Mouse (Mus musculus) liver, embryonic 15.5 days (tissue): ENCODE measurements around the gene Chuk. TPM values are rescaled to one million over a fixed set of nuclear protein-coding genes. Genes with fewer than 3 reads are reported as not detected.
"Not testable (repeated sequence)": the region's sequence is repeated elsewhere in the genome, so short reads cannot be mapped to it uniquely, and the experiment has no call there.

ENCODE experiments used
- ATAC-seq: fragments of 200-750 bp; cut with Nextera tagmentation; 2 replicates; pipeline ENCODE4 v1.8.0; 2017; ENCODE audit warnings: moderate number of reproducible peaks, mild to moderate bottlenecking, moderate library complexity; ENCODE audit not compliant: insufficient read depth
- H3K27ac ChIP-seq: fragments of 300-500 bp; sonication (generic); replicated peaks from 2 replicates; pipeline ENCODE4 v1.5.1; 2015; ENCODE audit warnings: mild to moderate bottlenecking, inconsistent platforms
- H3K27me3 ChIP-seq: fragments of 300-500 bp; sonication (generic); 2 replicates; pipeline ENCODE4 v1.6.1; 2015; ENCODE audit warnings: mild to moderate bottlenecking, inconsistent platforms
- H3K36me3 ChIP-seq: fragments of 300-500 bp; sonication (generic); replicated peaks from 2 replicates; pipeline ENCODE4 v1.6.1; 2015; ENCODE audit warnings: moderate library complexity, mild to moderate bottlenecking, inconsistent platforms
- H3K4me1 ChIP-seq: fragments of 300-500 bp; sonication (generic); replicated peaks from 2 replicates; pipeline ENCODE4 v1.6.1; 2015; ENCODE audit warnings: inconsistent platforms
- H3K4me2 ChIP-seq: fragments of 300-500 bp; sonication (generic); 2 replicates; pipeline ENCODE4 v1.6.1; 2015; ENCODE audit warnings: moderate library complexity, mild to moderate bottlenecking, inconsistent platforms
- H3K4me3 ChIP-seq: fragments of 300-500 bp; sonication (generic); replicated peaks from 2 replicates; pipeline ENCODE4 v1.5.1; 2015; ENCODE audit warnings: mild to moderate bottlenecking, inconsistent platforms
- H3K9ac ChIP-seq: fragments of 300-500 bp; sonication (generic); 2 replicates; pipeline ENCODE4 v1.6.1; 2015; ENCODE audit warnings: moderate library complexity, mild to moderate bottlenecking, inconsistent platforms
- H3K9me3 ChIP-seq: fragments of 300-500 bp; sonication (generic); replicated peaks from 2 replicates; pipeline ENCODE4 v1.6.1; 2016; ENCODE audit warnings: inconsistent platforms
- WGBS: fragments of 180-500 bp; shearing (Covaris S2); methylation state at CpG from one replicate; pipeline ENCODE4 v1.1.7; 2015; ENCODE audit warnings: mixed read lengths; ENCODE audit not compliant: insufficient replicate concordance; 5-methylcytosine and 5-hydroxymethylcytosine counted together
- polyA plus RNA-seq: library from polyadenylated mRNA; unstranded; fragments of >200 nt; fragmentation: Nextera tagmentation; extraction: Ambion mirVana; gene quantifications from 2 replicates; pipeline ENCODE4 v1.2.1, GENCODE M21; 2015

Chuk gene
- polyA plus RNA-seq, 1 experiment from 2014 or later, result 19.4 TPM

DNA sequence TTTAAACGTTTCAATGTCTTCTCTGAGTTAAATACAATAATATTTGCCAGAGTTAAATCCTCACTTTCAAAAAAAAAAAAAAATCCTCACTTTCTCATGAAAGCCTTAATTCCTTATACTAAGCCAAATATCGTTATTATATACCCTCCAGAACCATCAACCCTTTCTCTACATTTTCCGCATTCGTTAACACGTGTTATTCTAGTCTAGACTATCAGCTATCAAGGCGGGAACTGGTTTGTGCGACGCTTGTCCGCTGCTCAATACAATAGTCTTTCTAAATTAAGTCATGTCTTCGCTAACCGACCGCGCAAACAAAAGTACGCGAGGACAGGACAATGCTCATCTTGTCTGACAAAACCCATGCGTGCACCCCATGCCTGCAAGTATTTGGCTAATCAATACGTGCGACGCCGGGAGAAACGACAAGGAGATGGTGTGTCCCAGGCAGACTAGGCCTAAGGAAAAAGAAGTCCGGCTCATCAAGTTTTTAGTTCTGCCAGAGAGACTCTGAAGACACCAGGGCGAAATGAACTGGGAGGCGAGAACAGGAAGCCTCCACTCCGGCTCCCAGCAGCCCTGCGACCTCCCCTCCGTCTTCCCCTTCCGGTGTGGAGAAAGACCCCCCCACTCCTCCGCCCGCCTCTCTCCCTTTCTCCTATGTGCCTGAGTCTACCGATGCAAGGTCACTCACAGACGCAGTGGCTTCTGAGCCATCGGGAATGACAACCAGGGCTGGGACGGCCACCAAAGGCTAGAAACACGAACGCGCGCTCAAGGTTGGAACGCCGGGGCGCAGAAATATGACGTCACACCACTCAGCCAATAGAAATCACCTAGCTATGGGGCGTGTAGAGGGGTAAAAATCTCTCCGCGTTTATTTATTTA is 28.0 kb upstream of the Chuk start, which contains the start of gene Cwf19l1:
Gene Cwf19l1, minus strand, starts transcription at position 805 of the 888 bp plus-strand sequence.
- WGBS, result under 1% methylated on average over 45 of the region's 45 CpGs
- Histone ChIP-seq H3K4me3 (peak within 1 kb of the TSS; percentile 72), H3K9me3 (no peaks in the 10 kb centered on the region), H3K27ac (peak within 1 kb of the TSS; percentile 77), H3K27me3 (no peaks in the 10 kb centered on the region), H3K9ac (peak within 1 kb of the TSS; percentile 64), H3K4me2 (peak within 1 kb of the TSS; percentile 80), H3K36me3 (peaks cover 45% of the 10 kb centered on the region), H3K4me1 (peaks cover 23% of the 10 kb centered on the region)
- ATAC-seq, result peak; percentile 90

DNA sequence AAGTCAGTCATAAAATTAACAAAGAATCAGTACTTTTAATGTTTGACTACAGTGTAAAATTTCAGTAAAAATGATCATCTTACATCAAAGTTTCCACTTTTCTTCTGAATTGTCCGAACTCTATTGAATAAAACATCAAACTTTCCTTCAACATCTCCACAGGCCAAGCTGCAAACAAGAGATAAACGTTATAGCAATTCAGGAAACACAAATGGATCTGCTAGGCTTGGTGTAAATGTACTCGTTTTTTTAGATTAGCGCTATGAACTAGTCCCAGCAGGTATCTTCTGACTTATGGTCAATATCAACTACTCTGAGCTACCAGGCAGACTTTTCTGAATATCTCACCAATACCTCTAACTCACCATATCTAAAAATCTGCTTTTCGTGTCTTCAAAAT is 25.6 kb upstream of the Chuk start:
- no peak overlapping the region for H3K27ac ChIP-seq
- H3K9me3 ChIP-seq, result no peaks in the 10 kb centered on the region
- no peak overlapping the region for H3K9ac ChIP-seq
- WGBS, result 62% methylated on average over 5 of the region's 5 CpGs
- ATAC-seq, result no peak
- no peak overlapping the region for H3K4me3 ChIP-seq
- no peaks in the 10 kb centered on the region for H3K27me3 ChIP-seq
- peaks cover 48% of the 10 kb centered on the region for H3K36me3 ChIP-seq
- peaks cover 23% of the 10 kb centered on the region for H3K4me1 ChIP-seq
- H3K4me2 ChIP-seq, result no peak overlapping the region

DNA sequence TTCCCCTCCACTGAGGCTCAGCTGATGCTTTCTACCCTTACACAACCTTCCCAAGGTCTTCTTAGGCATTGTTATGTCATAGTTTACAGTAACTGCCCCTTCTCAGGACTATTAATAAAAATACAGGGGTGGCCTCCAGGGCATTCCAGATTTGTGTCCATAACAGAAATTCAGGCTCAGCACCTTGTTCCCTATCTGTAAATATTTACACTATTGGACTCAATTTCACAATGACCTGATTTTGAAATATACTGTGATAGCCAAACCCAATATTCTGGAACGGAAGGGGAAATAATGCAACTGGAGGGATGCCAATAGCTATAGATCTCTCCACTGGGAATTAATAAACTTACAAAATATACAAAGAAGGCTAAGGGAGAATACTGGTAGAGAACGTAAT is 21.3 kb upstream of the Chuk start:
- ATAC-seq, result no peak
- H3K9ac ChIP-seq, result no peak overlapping the region
- peaks cover 88% of the 10 kb centered on the region for H3K36me3 ChIP-seq
- H3K27ac ChIP-seq, result no peak overlapping the region; the same call in 1 of the 2 replicates
- 76% methylated on average over 2 of the region's 2 CpGs for WGBS
- H3K4me1 ChIP-seq, result peaks cover 7% of the 10 kb centered on the region
- H3K4me2 ChIP-seq, result no peak overlapping the region
- H3K27me3 ChIP-seq, result no peaks in the 10 kb centered on the region
- H3K4me3 ChIP-seq, result no peak overlapping the region
- no peaks in the 10 kb centered on the region for H3K9me3 ChIP-seq

DNA sequence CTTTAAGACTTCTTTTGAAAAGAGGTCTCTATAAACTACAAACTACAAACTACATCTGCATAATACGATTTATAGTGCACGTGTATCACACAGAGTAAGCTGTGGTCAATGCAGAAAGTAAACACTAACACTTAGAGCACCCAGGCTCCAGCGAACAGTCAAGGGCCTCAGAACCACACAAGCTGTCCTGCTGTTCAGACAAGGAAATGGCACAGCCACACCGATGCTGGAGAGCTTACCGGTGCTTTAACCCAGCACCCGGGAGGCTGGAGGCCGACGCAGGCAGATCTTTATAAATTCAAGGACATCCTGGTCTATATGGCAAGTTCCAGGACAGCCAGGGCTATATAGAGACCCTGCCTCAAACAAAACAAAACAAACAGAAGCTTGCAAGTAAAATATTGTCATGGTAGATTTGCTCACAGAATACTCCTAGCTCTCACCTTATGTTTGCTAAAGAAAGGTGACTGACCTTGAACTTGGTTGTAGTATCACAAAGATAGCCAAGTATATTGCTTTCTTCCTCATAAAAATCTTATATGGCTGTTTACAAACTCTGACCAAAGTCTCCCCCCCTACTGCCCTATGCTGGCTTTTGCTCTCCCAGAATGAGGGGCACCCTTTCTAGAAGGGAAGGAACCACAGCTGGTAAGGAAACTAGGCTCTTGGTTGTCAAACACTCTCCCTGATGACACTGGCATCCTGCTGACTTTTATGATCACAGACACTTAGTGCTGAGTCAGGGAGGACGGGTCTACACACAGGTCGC is 20.6 kb upstream of the Chuk start:
- no peak overlapping the region; the same call in 1 of the 2 replicates for H3K27ac ChIP-seq
- peaks cover under 1% of the 10 kb centered on the region for H3K4me1 ChIP-seq
- WGBS, result 81% methylated on average over 10 of the region's 10 CpGs
- H3K27me3 ChIP-seq, result no peaks in the 10 kb centered on the region
- no peak for ATAC-seq
- no peak overlapping the region for H3K4me3 ChIP-seq
- no peak overlapping the region for H3K9ac ChIP-seq
- peaks cover 91% of the 10 kb centered on the region for H3K36me3 ChIP-seq
- H3K4me2 ChIP-seq, result no peak overlapping the region
- H3K9me3 ChIP-seq, result no peaks in the 10 kb centered on the region

DNA sequence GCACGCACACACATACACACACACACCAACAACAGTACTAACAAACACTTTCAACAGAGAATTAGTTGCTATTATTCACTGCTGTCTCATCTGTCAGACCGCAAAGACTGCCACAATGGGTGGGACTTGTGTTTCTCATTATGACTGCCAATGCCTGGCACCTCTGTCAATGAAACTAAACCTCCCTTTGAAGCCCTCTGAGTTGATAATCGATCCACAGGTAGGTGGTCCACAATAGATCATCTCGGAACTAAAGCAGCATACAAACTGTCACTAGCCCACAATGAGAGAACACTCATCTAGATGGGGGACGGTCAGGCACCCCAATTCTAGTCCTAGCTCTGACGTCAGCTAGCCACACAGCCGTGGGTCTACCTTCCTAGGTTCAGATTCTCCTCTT is 13.9 kb upstream of the Chuk start:
- ATAC-seq, result no peak
- H3K9ac ChIP-seq, result no peak overlapping the region
- H3K9me3 ChIP-seq, result no peaks in the 10 kb centered on the region
- H3K4me3 ChIP-seq, result no peak overlapping the region
- H3K27ac ChIP-seq, result no peak overlapping the region
- H3K36me3 ChIP-seq, result peaks cover 88% of the 10 kb centered on the region
- H3K27me3 ChIP-seq, result no peaks in the 10 kb centered on the region
- H3K4me1 ChIP-seq, result no peaks in the 10 kb centered on the region; the same call in 1 of the 2 replicates
- H3K4me2 ChIP-seq, result no peak overlapping the region
- WGBS, result 85% methylated on average over 7 of the region's 7 CpGs

DNA sequence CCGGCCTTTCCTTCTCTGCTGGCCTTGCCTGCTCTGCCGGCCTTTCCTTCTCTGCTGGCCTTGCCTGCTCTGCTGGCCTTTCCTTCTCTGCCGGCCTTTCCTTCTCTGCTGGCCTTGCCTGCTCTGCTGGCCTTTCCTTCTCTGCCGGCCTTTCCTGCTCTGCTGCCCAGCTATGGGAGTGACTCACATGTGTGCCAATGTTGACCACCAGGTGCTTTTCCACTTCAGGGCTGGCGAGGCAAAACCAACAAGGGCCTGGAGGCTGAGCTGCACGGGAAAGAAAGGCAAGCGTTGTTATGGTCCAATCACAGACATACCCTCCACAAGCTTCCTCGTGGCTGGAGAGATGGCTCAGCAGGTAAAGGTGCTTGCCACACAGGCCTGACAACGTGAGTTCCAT is 13.4 kb upstream of the Chuk start:
- H3K4me3 ChIP-seq, H3K4me2 ChIP-seq, ATAC-seq, H3K9me3 ChIP-seq, H3K4me1 ChIP-seq, H3K27me3 ChIP-seq, H3K27ac ChIP-seq, H3K9ac ChIP-seq: not testable (repeated sequence)
- 83% methylated on average over 9 of the region's 9 CpGs for WGBS
- H3K36me3 ChIP-seq, result peaks cover 89% of the 10 kb centered on the region

DNA sequence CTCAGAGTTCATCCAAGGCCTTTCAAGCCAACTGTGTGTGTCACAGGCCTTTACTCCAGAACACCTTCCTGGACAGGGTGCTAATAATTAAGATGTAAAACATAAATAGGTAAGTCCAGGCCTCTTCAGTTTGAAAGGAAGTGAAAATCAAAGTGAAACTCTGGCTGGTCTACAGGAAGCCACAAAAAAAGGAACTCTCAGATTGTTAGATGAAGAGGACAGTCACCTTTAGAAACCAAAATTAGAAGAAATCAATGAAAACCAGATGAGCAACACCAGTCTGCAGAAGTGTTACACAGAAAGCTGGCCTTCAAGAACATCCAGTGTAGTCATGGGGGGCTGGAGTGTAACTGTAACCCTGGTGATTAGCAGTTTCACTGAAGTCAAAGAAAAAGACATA is 10.5 kb upstream of the Chuk start:
- Histone ChIP-seq H3K36me3 (peaks cover 86% of the 10 kb centered on the region), H3K27me3 (no peaks in the 10 kb centered on the region), H3K27ac (no peak overlapping the region), H3K4me3 (no peak overlapping the region), H3K9ac (no peak overlapping the region), H3K4me2 (no peak overlapping the region), H3K4me1 (no peaks in the 10 kb centered on the region; the same call in 1 of the 2 replicates), H3K9me3 (no peaks in the 10 kb centered on the region)
- no peak for ATAC-seq

DNA sequence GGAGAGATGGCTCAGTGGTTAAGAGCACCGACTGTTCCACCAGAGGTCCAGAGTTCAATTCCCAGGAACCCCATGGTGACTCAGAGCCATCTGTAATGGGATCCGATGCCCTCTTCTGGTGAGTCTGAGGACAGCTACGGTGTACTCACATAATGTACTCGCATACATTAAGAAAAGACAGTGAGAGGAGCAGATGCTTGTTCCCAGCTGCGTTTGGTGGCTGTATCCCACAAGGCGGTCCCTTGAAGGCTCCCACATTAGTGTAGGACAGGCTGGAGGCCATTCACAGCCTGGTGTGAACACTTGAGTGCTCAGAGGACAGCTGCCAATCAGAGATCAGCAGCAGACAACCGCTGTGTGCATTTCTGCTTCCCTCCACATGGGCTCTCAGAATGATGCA is 4.4 kb upstream of the Chuk start:
- H3K36me3 ChIP-seq, result peaks cover 75% of the 10 kb centered on the region
- no peak overlapping the region for H3K4me2 ChIP-seq
- no peak overlapping the region for H3K9ac ChIP-seq
- H3K9me3 ChIP-seq, result no peaks in the 10 kb centered on the region
- 65% methylated on average over 7 of the region's 7 CpGs for WGBS
- no peak overlapping the region for H3K27ac ChIP-seq
- no peak for ATAC-seq
- H3K4me1 ChIP-seq, result peaks cover 11% of the 10 kb centered on the region
- no peaks in the 10 kb centered on the region for H3K27me3 ChIP-seq
- H3K4me3 ChIP-seq, result no peak overlapping the region

DNA sequence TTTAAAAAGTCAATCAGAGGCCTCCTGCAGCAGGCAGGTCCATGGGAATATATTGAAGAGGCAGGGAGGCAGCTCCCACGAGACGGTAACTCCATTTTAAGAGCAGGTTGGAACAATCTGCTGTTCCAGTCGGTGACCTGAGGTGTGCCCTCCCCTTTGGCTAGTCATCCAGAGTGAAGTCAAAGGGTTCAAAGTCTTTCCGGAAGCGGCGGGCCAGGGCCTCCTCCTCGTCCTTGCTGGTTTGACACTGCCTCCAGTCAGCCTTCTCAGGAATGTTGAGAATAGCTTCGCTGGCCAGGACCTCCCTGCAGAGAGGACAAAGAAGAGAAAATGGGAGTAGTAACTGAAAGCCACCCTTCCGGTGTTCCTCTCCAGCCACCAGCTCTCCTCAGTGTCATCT is 3.1 kb upstream of the Chuk start:
- Histone ChIP-seq H3K27ac (peak overlapping the region; percentile 61), H3K4me2 (no peak overlapping the region), H3K4me3 (no peak overlapping the region), H3K36me3 (peaks cover 64% of the 10 kb centered on the region), H3K4me1 (peaks cover 23% of the 10 kb centered on the region), H3K27me3 (no peaks in the 10 kb centered on the region), H3K9ac (no peak overlapping the region), H3K9me3 (no peaks in the 10 kb centered on the region)
- ATAC-seq, result no peak
- WGBS, result 70% methylated on average over 9 of the region's 9 CpGs

DNA sequence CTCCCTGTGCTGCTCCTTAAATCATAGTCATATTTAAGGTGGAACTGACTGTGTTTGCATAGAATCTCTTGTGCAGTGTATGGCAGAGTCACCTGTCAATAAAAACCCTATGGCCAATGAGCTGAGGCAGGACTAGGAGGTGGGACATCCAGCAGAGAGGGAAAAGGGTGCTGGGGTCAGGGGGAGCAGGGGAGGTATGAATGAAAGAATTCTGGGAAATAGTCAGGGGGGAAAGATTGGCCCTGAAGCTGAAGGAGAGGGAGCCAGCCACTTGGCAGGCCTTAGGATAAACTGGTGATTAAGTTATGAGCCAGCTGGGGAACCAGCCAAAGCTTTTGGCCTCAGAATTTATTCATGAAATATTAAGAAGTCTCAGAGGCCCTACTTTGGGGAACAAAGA is 1.7 kb upstream of the Chuk start:
- Histone ChIP-seq H3K9me3 (no peaks in the 10 kb centered on the region), H3K27me3 (no peaks in the 10 kb centered on the region), H3K36me3 (peaks cover 51% of the 10 kb centered on the region), H3K4me2 (no peak overlapping the region), H3K9ac (no peak overlapping the region), H3K4me1 (peaks cover 35% of the 10 kb centered on the region), H3K4me3 (no peak overlapping the region), H3K27ac (no peak overlapping the region)
- ATAC-seq, result no peak
